Mouse (Mus musculus) cortical plate, adult 2 months (tissue): ENCODE data around the gene Arhgef7. TPM values are rescaled to one million over a fixed set of nuclear protein-coding genes. Genes with fewer than 3 reads are reported as not detected.

Experiments used
- H3K27ac ChIP-seq: fragments of 200-500 bp; 2 replicates; pipeline ENCODE4 v1.5.1; 2012; ENCODE audit warnings: low read length, control low read depth, inconsistent platforms; ENCODE audit not compliant: insufficient read depth
- H3K4me1 ChIP-seq: fragments of 200-500 bp; 2 replicates; pipeline ENCODE4 v1.6.1; 2011; ENCODE audit warnings: low read length; ENCODE audit not compliant: control insufficient read depth, insufficient read depth
- H3K4me3 ChIP-seq: fragments of 200-500 bp; 2 replicates; pipeline ENCODE4 v1.5.1; 2011; ENCODE audit warnings: mild to moderate bottlenecking, low read length, control low read depth; ENCODE audit not compliant: insufficient read depth
- CTCF ChIP-seq: fragments of 200-500 bp; IDR thresholded peaks from 2 replicates; pipeline ENCODE4 v1.5.1; 2011; ENCODE audit warnings: mild to moderate bottlenecking, control low read depth, low read length; ENCODE audit not compliant: insufficient read depth; ENCODE audit errors: extremely low read depth
- POLR2A ChIP-seq: fragments of 200-500 bp; IDR thresholded peaks from 2 replicates; pipeline ENCODE4 v1.6.1; 2011; ENCODE audit warnings: mild to moderate bottlenecking, low read length, control low read depth; ENCODE audit not compliant: insufficient read depth; ENCODE audit errors: extremely low read depth
- polyA plus RNA-seq: library from polyadenylated mRNA; depleted of rRNA; stranded (reverse); fragments of >200 nt; gene quantifications from 2 replicates; pipeline ENCODE4 v1.2.3, GENCODE M21; 2012

The Arhgef7 gene
- polyA plus RNA-seq, 1 experiment, result 71.1 TPM

GRCm38 (mm10) chr8:11740857-11741256 lies 13.3 kb downstream of the Arhgef7 start:
- no peaks in the 10 kb centered on the region for H3K4me1 ChIP-seq
- no peak overlapping the region for H3K27ac ChIP-seq
- TF ChIP-seq POLR2A (no peak), CTCF (no peak)
- H3K4me3 ChIP-seq, result no peak overlapping the region

GRCm38 (mm10) chr8:11743580-11743979 lies 16.1 kb downstream of the Arhgef7 start:
- TF ChIP-seq CTCF (no peak), POLR2A (no peak)
- H3K4me1 ChIP-seq, result no peaks in the 10 kb centered on the region
- no peak overlapping the region for H3K27ac ChIP-seq
- no peak overlapping the region for H3K4me3 ChIP-seq

- Histone ChIP-seq H3K4me1 (peaks cover 2% of the 10 kb centered on the region; the same call in 1 of the 2 replicates), H3K27ac (no peak overlapping the region), H3K4me3 (no peak overlapping the region)
- TF ChIP-seq POLR2A, result no peak
- no peak for TF ChIP-seq CTCF
Measured at GRCm38 (mm10) chr8:11746850-11747600, 19.5 kb downstream of the Arhgef7 start.

DNA sequence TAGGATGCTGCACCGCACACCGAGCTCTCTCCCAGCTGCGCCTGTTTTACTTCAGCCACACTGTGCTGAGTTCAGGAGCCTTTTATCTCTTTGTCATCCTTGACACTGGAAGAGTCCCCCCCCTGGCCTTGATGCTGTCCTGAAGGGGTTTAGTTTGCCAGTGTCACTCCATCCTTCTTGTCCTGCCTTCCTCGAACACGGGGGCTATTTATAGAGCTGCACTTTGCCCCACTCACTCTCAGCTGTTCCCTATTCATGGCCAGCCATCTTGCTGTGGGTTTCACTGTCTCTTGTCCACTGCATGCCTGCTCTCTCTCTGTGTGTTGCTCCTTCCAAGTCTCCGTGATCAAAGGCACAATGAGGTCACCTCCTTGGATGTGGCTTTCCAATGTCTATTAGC lies 22.0 kb downstream of the Arhgef7 start:
- TF ChIP-seq POLR2A (no peak), CTCF (no peak)
- Histone ChIP-seq H3K4me3 (no peak overlapping the region), H3K4me1 (peaks cover 2% of the 10 kb centered on the region; the same call in 1 of the 2 replicates), H3K27ac (no peak overlapping the region)

GRCm38 (mm10) chr8:11752338-11752737 lies 24.8 kb downstream of the Arhgef7 start:
- no peak for TF ChIP-seq CTCF
- TF ChIP-seq POLR2A, result no peak
- Histone ChIP-seq H3K4me3 (no peak overlapping the region), H3K4me1 (peaks cover 2% of the 10 kb centered on the region; the same call in 1 of the 2 replicates), H3K27ac (no peak overlapping the region)

DNA sequence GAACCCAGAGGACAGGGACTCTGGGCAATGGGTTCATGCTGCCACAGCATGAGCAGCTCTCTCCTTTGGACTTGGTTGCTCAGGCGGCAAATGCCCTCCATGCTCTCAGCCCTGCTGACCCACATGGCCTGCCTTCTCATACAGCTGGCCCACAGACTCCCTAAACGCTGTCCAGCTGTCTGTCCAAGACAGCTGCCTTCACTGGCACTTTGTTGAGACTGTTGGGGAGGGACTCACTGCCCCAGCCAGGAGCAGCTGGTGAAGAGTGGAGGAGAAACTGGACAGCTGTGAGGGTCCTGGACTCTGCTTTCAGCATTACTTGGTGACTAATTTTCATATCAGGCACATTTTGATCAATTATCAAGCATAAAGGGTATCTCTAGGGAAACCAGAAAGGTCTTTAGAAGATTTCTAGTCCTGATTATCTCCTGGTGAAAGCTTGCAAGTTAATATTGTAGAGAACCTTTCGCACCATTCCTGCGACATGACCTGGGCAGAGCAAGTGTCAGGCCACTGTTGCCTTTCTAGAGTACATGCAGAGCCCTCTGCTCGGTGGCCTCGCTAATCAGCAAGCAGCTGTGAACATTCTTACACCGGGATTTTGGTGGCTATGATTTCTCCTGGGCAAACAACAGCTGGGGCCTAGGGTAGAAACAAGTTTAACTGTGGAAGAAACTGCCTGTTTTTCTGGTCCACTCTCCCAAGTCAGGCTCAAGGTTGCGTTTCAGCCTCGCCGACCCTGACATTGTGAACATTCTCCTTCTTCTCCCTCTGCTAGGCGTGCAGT lies 25.8 kb downstream of the Arhgef7 start:
- Histone ChIP-seq H3K4me3 (no peak overlapping the region), H3K4me1 (peaks cover 4% of the 10 kb centered on the region; the same call in 1 of the 2 replicates), H3K27ac (no peak overlapping the region)
- TF ChIP-seq POLR2A (no peak), CTCF (no peak)

DNA sequence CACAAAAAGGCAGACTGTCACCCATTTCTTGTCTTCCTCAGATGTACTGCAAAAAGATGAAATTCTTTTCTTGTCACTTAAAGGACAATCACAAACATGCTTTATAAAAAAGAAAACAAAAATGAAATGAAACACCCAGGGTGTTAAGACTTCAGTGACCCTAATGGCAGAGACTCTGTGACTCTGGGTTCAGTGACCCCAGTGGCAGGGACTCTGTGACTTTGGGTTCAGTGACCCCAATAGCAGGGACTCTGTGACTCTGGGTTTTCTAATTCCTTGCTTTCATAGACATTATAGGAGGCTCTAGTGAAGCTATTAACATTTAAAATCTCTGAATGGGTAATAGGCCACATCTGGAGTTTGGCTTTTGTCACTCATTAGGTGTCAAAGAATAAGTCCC lies 27.2 kb downstream of the Arhgef7 start:
- TF ChIP-seq POLR2A, result no peak
- TF ChIP-seq CTCF, result no peak
- no peak overlapping the region for H3K27ac ChIP-seq
- peaks cover 3% of the 10 kb centered on the region for H3K4me1 ChIP-seq
- H3K4me3 ChIP-seq, result no peak overlapping the region

- Histone ChIP-seq H3K4me1 (peaks cover 3% of the 10 kb centered on the region), H3K4me3 (no peak overlapping the region), H3K27ac (no peak overlapping the region)
- no peak for TF ChIP-seq POLR2A
- peak; percentile 60 for TF ChIP-seq CTCF
Measured at GRCm38 (mm10) chr8:11755873-11756272, 28.4 kb downstream of the Arhgef7 start.

GRCm38 (mm10) chr8:11757568-11758481 lies 30.3 kb downstream of the Arhgef7 start:
- Histone ChIP-seq H3K27ac (peak overlapping the region; percentile 94), H3K4me3 (peak overlapping the region; percentile 90), H3K4me1 (peaks cover 7% of the 10 kb centered on the region)
- TF ChIP-seq CTCF, result no peak
- peak; percentile 89 for TF ChIP-seq POLR2A
